Mouse (Mus musculus) testis, adult 2 months (tissue): ENCODE measurements around the gene Epor. TPM values are rescaled to one million over a fixed set of nuclear protein-coding genes. Genes with fewer than 3 reads are reported as not detected.

ENCODE experiments used
- H3K27ac ChIP-seq: fragments of 200-500 bp; 2 replicates; pipeline ENCODE4 v1.5.1; 2012; ENCODE audit warnings: low read depth, low read length; ENCODE audit not compliant: control insufficient read depth, insufficient read depth
- H3K27me3 ChIP-seq: fragments of 200-500 bp; 2 replicates; pipeline ENCODE4 v1.6.1; 2012; ENCODE audit warnings: mild to moderate bottlenecking, low read length, moderate library complexity; ENCODE audit not compliant: control insufficient read depth, insufficient read depth
- H3K36me3 ChIP-seq: fragments of 200-500 bp; 2 replicates; pipeline ENCODE4 v1.6.1; 2012; ENCODE audit warnings: mild to moderate bottlenecking, low read length; ENCODE audit not compliant: control insufficient read depth, insufficient read depth
- H3K4me1 ChIP-seq: fragments of 200-500 bp; 2 replicates; pipeline ENCODE4 v1.6.1; 2012; ENCODE audit warnings: low read length; ENCODE audit not compliant: control insufficient read depth, insufficient read depth
- H3K4me3 ChIP-seq: fragments of 200-500 bp; 2 replicates; pipeline ENCODE4 v1.5.1; 2012; ENCODE audit warnings: low read depth, mild to moderate bottlenecking, low read length, moderate library complexity, mixed read lengths; ENCODE audit not compliant: control insufficient read depth
- CTCF ChIP-seq: fragments of 200-500 bp; IDR thresholded peaks from 2 replicates; pipeline ENCODE4 v1.5.1; 2012; ENCODE audit warnings: low read depth, mild to moderate bottlenecking, inconsistent platforms, low read length, moderate library complexity; ENCODE audit not compliant: control insufficient read depth, insufficient read depth, insufficient replicate concordance
- POLR2A ChIP-seq: fragments of 200-500 bp; IDR thresholded peaks from 2 replicates; pipeline ENCODE4 v1.6.1; 2012; ENCODE audit warnings: low read depth, mild to moderate bottlenecking, inconsistent platforms, low read length, moderate library complexity; ENCODE audit not compliant: control insufficient read depth
- polyA plus RNA-seq: library from polyadenylated mRNA; depleted of rRNA; stranded (reverse); fragments of >200 nt; gene quantifications from 2 replicates; pipeline ENCODE4 v1.2.3, GENCODE M21; 2012

Epor gene
- polyA plus RNA-seq, 1 experiment, result 1.5 TPM

DNA sequence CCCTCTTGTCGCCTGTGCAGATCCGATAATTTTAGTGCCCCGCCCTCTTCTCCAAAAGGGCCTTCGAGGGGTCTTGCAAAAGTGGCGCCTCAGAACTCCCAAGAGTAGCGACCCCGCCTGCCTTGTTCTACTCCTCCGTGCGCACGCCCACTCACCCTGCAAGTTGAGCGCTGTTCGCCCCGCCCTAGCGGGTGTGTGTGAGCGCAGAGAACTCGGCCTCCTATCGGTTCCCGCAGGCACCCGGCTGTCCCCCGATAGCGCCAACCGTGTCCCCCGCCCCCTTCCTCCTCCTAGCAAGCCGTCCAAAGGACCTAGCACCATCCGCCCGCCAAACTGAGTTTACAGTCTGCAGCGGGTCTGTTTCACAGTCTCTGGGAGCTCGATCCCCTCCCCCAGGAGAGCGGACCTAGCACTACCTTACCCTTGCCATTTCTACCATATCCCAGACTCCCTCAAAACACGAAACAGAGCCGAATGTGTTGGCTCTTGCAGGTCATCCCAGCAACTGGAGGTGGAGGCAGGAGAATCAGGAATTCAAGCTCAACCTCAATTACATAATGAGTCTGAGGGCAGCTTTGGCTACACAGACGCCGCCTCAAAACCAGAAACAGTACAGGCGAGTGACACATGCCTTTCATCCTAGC, 768 bp downstream of the Epor start:
- Histone ChIP-seq H3K4me3 (peak overlapping the region; percentile 25), H3K27me3 (no peaks in the 10 kb centered on the region), H3K4me1 (peaks cover 13% of the 10 kb centered on the region), H3K27ac (no peak overlapping the region), H3K36me3 (no peaks in the 10 kb centered on the region)
- no peak for TF ChIP-seq CTCF
- TF ChIP-seq POLR2A, result no peak

DNA sequence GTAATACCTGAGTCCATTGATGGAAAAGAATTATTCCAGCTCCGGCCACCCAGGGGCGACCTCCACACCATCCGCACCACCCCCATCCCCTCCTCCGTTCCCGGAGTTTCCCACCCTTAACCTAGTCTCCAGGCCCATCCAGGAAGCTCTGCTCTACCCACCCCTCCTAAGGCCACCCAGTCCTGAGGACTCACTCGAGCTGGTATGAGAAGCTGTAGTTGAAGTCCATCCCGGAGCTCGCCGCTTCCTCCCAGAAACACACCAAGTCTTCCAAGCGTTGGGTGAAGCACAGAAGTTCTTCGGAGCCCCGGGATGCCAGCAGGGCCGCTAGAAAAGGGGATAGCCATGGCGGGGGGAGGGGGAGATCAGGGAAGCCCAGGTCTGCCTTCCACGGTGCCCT, 1.3 kb downstream of the Epor start:
- Histone ChIP-seq H3K27ac (no peak overlapping the region), H3K27me3 (no peaks in the 10 kb centered on the region), H3K4me1 (peaks cover 13% of the 10 kb centered on the region), H3K4me3 (peak overlapping the region; percentile 25), H3K36me3 (no peaks in the 10 kb centered on the region)
- TF ChIP-seq CTCF (no peak), POLR2A (no peak)

- no peaks in the 10 kb centered on the region for H3K27me3 ChIP-seq
- TF ChIP-seq POLR2A (no peak), CTCF (no peak)
- no peak overlapping the region for H3K4me3 ChIP-seq
- peaks cover 13% of the 10 kb centered on the region for H3K4me1 ChIP-seq
- no peaks in the 10 kb centered on the region for H3K36me3 ChIP-seq
- H3K27ac ChIP-seq, result no peak overlapping the region
Measured at GRCm38 (mm10) chr9:21961366-21961980, 1.8 kb downstream of the Epor start.

DNA sequence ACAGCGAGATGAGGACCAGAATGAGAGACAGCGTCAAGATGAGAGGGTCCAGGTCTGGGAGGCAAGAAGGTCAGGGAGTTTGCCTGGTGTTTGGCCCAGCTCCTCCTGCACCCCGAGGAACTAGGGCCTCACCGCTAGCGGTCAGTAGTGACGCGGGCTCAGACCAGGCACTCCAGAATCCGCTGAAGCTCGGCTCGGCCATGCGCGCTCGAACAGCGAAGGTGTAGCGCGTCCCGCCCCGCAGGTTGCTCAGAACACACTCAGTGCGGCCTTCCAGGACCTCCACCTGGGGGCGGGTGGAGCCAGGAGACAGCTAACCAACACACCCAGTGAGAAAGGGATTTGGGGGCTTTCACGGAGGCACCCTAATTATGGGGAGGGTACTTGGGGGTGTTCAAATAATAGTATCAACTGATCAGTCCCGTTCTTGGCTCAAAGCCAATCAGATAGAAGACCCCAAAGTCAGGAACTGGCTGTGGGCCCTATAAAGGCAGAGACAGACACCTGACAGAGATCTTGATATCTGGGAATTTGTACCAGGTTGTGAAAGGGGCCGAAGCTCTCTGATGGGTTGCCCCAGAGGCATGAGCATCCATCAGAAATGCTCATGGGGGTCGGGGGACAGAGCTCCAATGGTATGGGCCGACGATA, 2.6 kb downstream of the Epor start:
- H3K27me3 ChIP-seq, result no peaks in the 10 kb centered on the region
- H3K27ac ChIP-seq, result no peak overlapping the region
- no peaks in the 10 kb centered on the region for H3K36me3 ChIP-seq
- peaks cover 13% of the 10 kb centered on the region for H3K4me1 ChIP-seq
- TF ChIP-seq CTCF, result no peak
- no peak for TF ChIP-seq POLR2A
- H3K4me3 ChIP-seq, result no peak overlapping the region

DNA sequence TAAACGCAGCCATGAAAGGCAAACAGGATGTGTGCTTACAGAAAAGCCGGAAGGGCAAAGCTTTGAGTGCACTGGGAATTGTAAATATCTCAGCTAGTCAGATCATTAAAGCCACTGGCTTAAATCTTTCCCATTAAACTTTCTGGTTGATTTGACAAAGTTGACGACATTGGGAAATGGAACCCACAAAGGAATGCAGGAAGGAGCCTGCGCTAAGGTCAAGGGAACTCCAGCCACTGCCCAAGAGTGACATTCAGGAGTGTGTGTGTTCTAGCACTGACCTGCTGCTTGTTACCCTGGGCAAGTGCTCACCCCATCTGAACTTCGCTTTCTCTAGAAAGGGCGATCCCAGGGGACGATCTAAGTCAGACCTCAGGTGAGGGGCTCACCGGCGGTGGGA, 3.2 kb downstream of the Epor start:
- H3K4me1 ChIP-seq, result peaks cover 13% of the 10 kb centered on the region
- TF ChIP-seq POLR2A, result no peak
- no peak for TF ChIP-seq CTCF
- no peak overlapping the region for H3K4me3 ChIP-seq
- no peak overlapping the region for H3K27ac ChIP-seq
- no peaks in the 10 kb centered on the region for H3K27me3 ChIP-seq
- no peaks in the 10 kb centered on the region for H3K36me3 ChIP-seq

DNA sequence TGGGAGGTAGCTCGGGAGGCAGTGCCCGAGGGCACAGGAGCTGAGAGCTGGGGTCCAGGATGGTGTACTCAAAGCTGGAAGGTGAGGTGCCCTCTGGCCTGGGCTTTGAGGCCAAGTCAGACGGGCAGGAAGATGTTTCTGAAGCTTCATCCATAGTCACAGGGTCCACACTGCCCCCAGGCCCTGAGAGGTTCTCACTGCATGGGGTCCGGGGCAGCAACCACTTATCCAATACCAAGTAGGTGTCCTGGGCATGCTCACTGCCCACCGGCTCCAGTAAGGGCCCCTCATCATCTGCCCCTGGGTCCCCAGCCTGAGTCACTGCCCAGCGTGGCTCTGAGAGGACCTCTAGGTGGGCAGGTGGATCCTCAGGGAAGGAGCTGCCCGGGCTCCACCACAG, 4.1 kb downstream of the Epor start:
- H3K4me1 ChIP-seq, result peaks cover 13% of the 10 kb centered on the region
- no peak overlapping the region for H3K4me3 ChIP-seq
- H3K27me3 ChIP-seq, result no peaks in the 10 kb centered on the region
- no peak overlapping the region for H3K27ac ChIP-seq
- no peaks in the 10 kb centered on the region for H3K36me3 ChIP-seq
- TF ChIP-seq POLR2A (no peak), CTCF (no peak)

DNA sequence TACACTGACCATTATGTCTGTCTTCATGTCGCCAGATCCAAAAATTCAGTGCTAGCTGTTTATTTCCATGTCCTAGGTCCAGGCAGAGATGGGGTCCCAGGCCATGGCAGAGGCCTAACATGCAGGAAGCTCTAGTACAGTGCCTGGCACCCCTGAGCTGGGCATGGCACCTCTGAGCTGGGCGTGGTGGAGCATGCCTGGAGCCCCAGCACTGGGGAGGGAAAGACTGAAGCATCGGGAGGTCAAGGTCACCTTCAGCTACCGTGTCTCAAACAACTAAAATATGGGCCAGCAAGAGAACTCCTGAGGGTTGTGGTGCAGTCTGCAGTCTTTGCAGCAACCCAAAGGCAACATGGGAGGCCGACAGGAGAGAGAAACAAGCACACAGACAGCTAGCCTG, 4.9 kb downstream of the Epor start:
- TF ChIP-seq POLR2A, result no peak
- TF ChIP-seq CTCF, result no peak
- Histone ChIP-seq H3K27me3 (no peaks in the 10 kb centered on the region), H3K4me3 (no peak overlapping the region), H3K27ac (no peak overlapping the region), H3K4me1 (peaks cover 14% of the 10 kb centered on the region), H3K36me3 (no peaks in the 10 kb centered on the region)
